Mouse (Mus musculus): ENCODE measurements around the gene Dyrk2. TPM values are rescaled to one million over a fixed set of nuclear protein-coding genes. Genes with fewer than 3 reads are reported as not detected.

Dyrk2 gene
- polyA plus RNA-seq, 1 experiment from 2014 or later = 13.0 TPM

GRCm38 (mm10) chr10:118854641-118855040, 15.4 kb downstream of the Dyrk2 start:
- WGBS = 79% methylated on average over 9 of the region's 9 CpGs
- no peak for TF ChIP-seq CTCF (IDR thresholded peaks at IDR 0.05; ENCODE audit: low read depth)

GRCm38 (mm10) chr10:118852554-118852953, 17.5 kb downstream of the Dyrk2 start:
- 84% methylated on average over 16 of the region's 16 CpGs for WGBS

More at GRCm38 (mm10) chr10:118854641-118855040, 15.4 kb downstream of the Dyrk2 start:
- Histone ChIP-seq H3K4me2 (replicated peaks; ENCODE audit: low read depth) (no peak overlapping the region), H3K4me1 (replicated peaks; ENCODE audit: control insufficient read depth, insufficient read depth, low read length) (no peaks in the 10 kb centered on the region), H3K9ac (ENCODE audit: low read depth, low read length) (no peak overlapping the region), H3K27me3 (replicated peaks; ENCODE audit: control insufficient read depth, insufficient read depth, low read length) (no peaks in the 10 kb centered on the region), H3K4me3 (ENCODE audit: low read depth, low read length) (no peak overlapping the region), H3K27ac (ENCODE audit: low read depth, low read length) (no peak overlapping the region), H3K36me3 (ENCODE audit: control insufficient read depth, insufficient read depth) (peaks cover 24% of the 10 kb centered on the region), H3K9me3 (ENCODE audit: control insufficient read depth) (no peaks in the 10 kb centered on the region)
- peak; percentile 57; the same call in 1 of the 2 replicates for ATAC-seq

GRCm38 (mm10) chr10:118848501-118848900, 21.5 kb downstream of the Dyrk2 start:
- no peaks in the 10 kb centered on the region for H3K9me3 ChIP-seq (ENCODE audit: control insufficient read depth)
- 0 out of 2 replicates have a peak, but pooled peaks have one; percentile 31 for ATAC-seq
- no peak for TF ChIP-seq CTCF (IDR thresholded peaks at IDR 0.05; ENCODE audit: low read depth)
- no peak overlapping the region for H3K4me2 ChIP-seq (replicated peaks; ENCODE audit: low read depth)
- no peaks in the 10 kb centered on the region for H3K36me3 ChIP-seq (ENCODE audit: control insufficient read depth, insufficient read depth)
- H3K9ac ChIP-seq (ENCODE audit: low read depth, low read length) = no peak overlapping the region
- 0 out of 2 replicates have a peak, but pooled peaks cover 4% of the 10 kb centered on the region for H3K4me1 ChIP-seq (replicated peaks; ENCODE audit: control insufficient read depth, insufficient read depth, low read length)
- no peak overlapping the region for H3K27ac ChIP-seq (ENCODE audit: low read depth, low read length)
- 72% methylated on average over 4 of the region's 4 CpGs for WGBS
- H3K4me3 ChIP-seq (ENCODE audit: low read depth, low read length) = no peak overlapping the region
- H3K27me3 ChIP-seq (replicated peaks; ENCODE audit: control insufficient read depth, insufficient read depth, low read length) = no peaks in the 10 kb centered on the region

More at GRCm38 (mm10) chr10:118852554-118852953, 17.5 kb downstream of the Dyrk2 start:
- Histone ChIP-seq H3K4me1 (replicated peaks; ENCODE audit: control insufficient read depth, insufficient read depth, low read length) (no peaks in the 10 kb centered on the region), H3K9ac (ENCODE audit: low read depth, low read length) (no peak overlapping the region), H3K27me3 (replicated peaks; ENCODE audit: control insufficient read depth, insufficient read depth, low read length) (no peaks in the 10 kb centered on the region), H3K27ac (ENCODE audit: low read depth, low read length) (no peak overlapping the region), H3K4me2 (replicated peaks; ENCODE audit: low read depth) (no peak overlapping the region), H3K36me3 (ENCODE audit: control insufficient read depth, insufficient read depth) (peaks cover 10% of the 10 kb centered on the region), H3K9me3 (ENCODE audit: control insufficient read depth) (no peaks in the 10 kb centered on the region), H3K4me3 (ENCODE audit: low read depth, low read length) (no peak overlapping the region)
- ATAC-seq = no peak
- no peak for TF ChIP-seq CTCF (IDR thresholded peaks at IDR 0.05; ENCODE audit: low read depth)

GRCm38 (mm10) chr10:118846991-118847545, 22.9 kb downstream of the Dyrk2 start:
- H3K27me3 ChIP-seq (replicated peaks; ENCODE audit: control insufficient read depth, insufficient read depth, low read length) = no peaks in the 10 kb centered on the region
- no peaks in the 10 kb centered on the region for H3K9me3 ChIP-seq (ENCODE audit: control insufficient read depth)
- H3K9ac ChIP-seq (ENCODE audit: low read depth, low read length) = no peak overlapping the region
- 31% methylated on average over 10 of the region's 10 CpGs for WGBS
- no peak for ATAC-seq
- no peak overlapping the region for H3K27ac ChIP-seq (ENCODE audit: low read depth, low read length)
- H3K4me2 ChIP-seq (replicated peaks; ENCODE audit: low read depth) = no peak overlapping the region
- H3K36me3 ChIP-seq (ENCODE audit: control insufficient read depth, insufficient read depth) = no peaks in the 10 kb centered on the region
- no peak for TF ChIP-seq CTCF (IDR thresholded peaks at IDR 0.05; ENCODE audit: low read depth)
- no peak overlapping the region for H3K4me3 ChIP-seq (ENCODE audit: low read depth, low read length)
- 0 out of 2 replicates have a peak, but pooled peaks cover 4% of the 10 kb centered on the region for H3K4me1 ChIP-seq (replicated peaks; ENCODE audit: control insufficient read depth, insufficient read depth, low read length)

- Histone ChIP-seq H3K27me3 (replicated peaks; ENCODE audit: control insufficient read depth, insufficient read depth, low read length) (no peaks in the 10 kb centered on the region), H3K36me3 (ENCODE audit: control insufficient read depth, insufficient read depth) (no peaks in the 10 kb centered on the region), H3K9me3 (ENCODE audit: control insufficient read depth) (no peaks in the 10 kb centered on the region), H3K4me3 (ENCODE audit: low read depth, low read length) (no peak overlapping the region), H3K4me2 (replicated peaks; ENCODE audit: low read depth) (no peak overlapping the region), H3K27ac (ENCODE audit: low read depth, low read length) (no peak overlapping the region), H3K9ac (ENCODE audit: low read depth, low read length) (no peak overlapping the region), H3K4me1 (replicated peaks; ENCODE audit: control insufficient read depth, insufficient read depth, low read length) (no peaks in the 10 kb centered on the region)
- no peak for TF ChIP-seq CTCF (IDR thresholded peaks at IDR 0.05; ENCODE audit: low read depth)
- 81% methylated on average over 9 of the region's 9 CpGs for WGBS
- no peak for ATAC-seq
Observed at GRCm38 (mm10) chr10:118840598-118840997, 29.4 kb downstream of the Dyrk2 start.

GRCm38 (mm10) chr10:118839343-118840141, 30.5 kb downstream of the Dyrk2 start:
- no peak overlapping the region for H3K4me3 ChIP-seq (ENCODE audit: low read depth, low read length)
- no peak for TF ChIP-seq CTCF (IDR thresholded peaks at IDR 0.05; ENCODE audit: low read depth)
- ATAC-seq = no peak

More at GRCm38 (mm10) chr10:118839343-118840141, 30.5 kb downstream of the Dyrk2 start:
- H3K36me3 ChIP-seq (ENCODE audit: control insufficient read depth, insufficient read depth) = no peaks in the 10 kb centered on the region
- no peak overlapping the region for H3K9ac ChIP-seq (ENCODE audit: low read depth, low read length)
- H3K9me3 ChIP-seq (ENCODE audit: control insufficient read depth) = no peaks in the 10 kb centered on the region
- 81% methylated on average over 19 of the region's 19 CpGs for WGBS
- H3K27ac ChIP-seq (ENCODE audit: low read depth, low read length) = no peak overlapping the region
- H3K4me2 ChIP-seq (replicated peaks; ENCODE audit: low read depth) = no peak overlapping the region
- H3K27me3 ChIP-seq (replicated peaks; ENCODE audit: control insufficient read depth, insufficient read depth, low read length) = no peaks in the 10 kb centered on the region
- H3K4me1 ChIP-seq (replicated peaks; ENCODE audit: control insufficient read depth, insufficient read depth, low read length) = no peaks in the 10 kb centered on the region
